Mouse (Mus musculus) right cerebral cortex, postnatal 10 days (tissue): ENCODE data around the gene Lgr5.

Experiments used
- DNase-seq, 2 experiments: peaks; one replicate each; pipeline ENCODE4 v3.0.0; 2021; ENCODE audit warnings: low spot score in 2 of 2

Lgr5 gene

GRCm38 (mm10) chr10:115571317-115571716, 16.3 kb downstream of the Lgr5 start:
- peak in 1 of 2 experiments; percentile 44 for DNase-seq

- no peak for DNase-seq
Observed at GRCm38 (mm10) chr10:115570577-115570976, 17.0 kb downstream of the Lgr5 start.

GRCm38 (mm10) chr10:115569712-115570491, 17.7 kb downstream of the Lgr5 start, which contains the start of gene A930009A15Rik:
Gene A930009A15Rik, plus strand, starts transcription at chr10:115569986.
- peak in 1 of 2 experiments; percentile 36 for DNase-seq

- peak in 1 of 2 experiments; percentile 10 for DNase-seq
Observed at GRCm38 (mm10) chr10:115563961-115564360, 23.6 kb downstream of the Lgr5 start.

GRCm38 (mm10) chr10:115562911-115563686, 24.5 kb downstream of the Lgr5 start:
- DNase-seq: peak in 1 of 2 experiments; percentile 6

- peak in 1 of 2 experiments; percentile 36 for DNase-seq
Observed at GRCm38 (mm10) chr10:115561136-115561880, 26.3 kb downstream of the Lgr5 start.

- DNase-seq: peak in 1 of 2 experiments; percentile 7
Observed at GRCm38 (mm10) chr10:115556738-115557242, 30.8 kb downstream of the Lgr5 start.

- peak in 1 of 2 experiments; percentile 1 for DNase-seq
Observed at GRCm38 (mm10) chr10:115555191-115555765, 32.3 kb downstream of the Lgr5 start.

GRCm38 (mm10) chr10:115553352-115554113, 34.0 kb downstream of the Lgr5 start:
- no peak for DNase-seq

GRCm38 (mm10) chr10:115551069-115551468, 36.5 kb downstream of the Lgr5 start:
- no peak for DNase-seq

GRCm38 (mm10) chr10:115550253-115550652, 37.3 kb downstream of the Lgr5 start:
- DNase-seq: no peak

GRCm38 (mm10) chr10:115542917-115543316, 44.7 kb downstream of the Lgr5 start:
- no peak for DNase-seq

GRCm38 (mm10) chr10:115530746-115531145, 56.8 kb downstream of the Lgr5 start:
- no peak for DNase-seq

GRCm38 (mm10) chr10:115529768-115530167, 57.8 kb downstream of the Lgr5 start:
- DNase-seq: no peak

GRCm38 (mm10) chr10:115528892-115529291, 58.7 kb downstream of the Lgr5 start:
- DNase-seq: no peak

- DNase-seq: no peak
Observed at GRCm38 (mm10) chr10:115521081-115521451, 66.5 kb downstream of the Lgr5 start.

- no peak for DNase-seq
Observed at GRCm38 (mm10) chr10:115520200-115521080, 67.1 kb downstream of the Lgr5 start.

GRCm38 (mm10) chr10:115518845-115519244, 68.7 kb downstream of the Lgr5 start:
- no peak for DNase-seq

- DNase-seq: peak; percentile 25 to 30
Observed at GRCm38 (mm10) chr10:115515503-115515902, 72.1 kb downstream of the Lgr5 start.

- DNase-seq: no peak
Observed at GRCm38 (mm10) chr10:115510959-115511358, 76.6 kb downstream of the Lgr5 start.
